ENCODE assay signal across 16 mouse cellular contexts in the genomic region with DNA sequence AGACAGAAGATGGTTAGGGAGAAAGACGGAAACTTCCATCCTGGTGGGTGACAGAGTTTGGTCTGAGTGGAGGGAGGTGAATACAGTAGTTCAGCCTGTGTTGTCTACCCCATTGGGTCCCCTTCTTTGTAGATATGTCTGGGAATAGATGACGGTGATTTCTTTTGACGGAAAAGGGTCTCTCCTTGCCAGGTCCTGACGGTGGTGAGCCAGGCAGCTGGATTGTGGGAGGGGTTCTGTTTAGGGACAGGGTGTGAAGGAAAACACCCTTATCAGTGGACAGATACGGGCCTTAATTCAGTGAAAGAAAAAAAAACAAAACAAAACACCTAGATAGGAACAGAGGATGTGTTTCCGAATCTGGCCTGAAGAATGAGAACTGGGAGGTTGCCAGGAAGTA. TPM values are rescaled to one million over a fixed set of nuclear protein-coding genes. Genes with fewer than 3 reads are reported as not detected.
DNase-seq lines count a peak whose midpoint lies in the region; ATAC-seq and TF ChIP-seq lines count a peak whose summit lies in the region.
"Had no signal": no experiment of that assay in that cellular context is flagged by ENCODE, and none has a peak within 500 bp of the region (broad histone marks: within the 10 kb centered on the region; RNA-seq: fewer than 3 reads in every experiment).

No protein-coding gene starts in this region.

- ATAC-seq in embryonic facial prominence, embryonic 13.5 days (ENCODE audit: insufficient number of reproducible peaks, insufficient read depth, low FRiP score, low TSS enrichment, low read depth), result no peak
- ATAC-seq in intestine, embryonic 14.5 days (replicated peaks; ENCODE audit: low FRiP score, low TSS enrichment, low read depth), result no peak
- no peak for ATAC-seq in intestine, postnatal 0 days
- ATAC-seq in neural tube, embryonic 12.5 days (ENCODE audit: low FRiP score, low read depth), result no peak
- ATAC-seq in megakaryocyte progenitor cell, adult 5-6 weeks (replicated peaks; ENCODE audit: poor library complexity), result no peak

- H3K9ac ChIP-seq in embryonic facial prominence, embryonic 13.5 days, result no peak overlapping the region
- no peak overlapping the region for H3K9ac ChIP-seq in intestine, embryonic 14.5 days (ENCODE audit: low read length)
- H3K9ac ChIP-seq in intestine, postnatal 0 days (ENCODE audit: low read depth, low read length), result no peak overlapping the region
- H3K9ac ChIP-seq in neural tube, embryonic 12.5 days, result no peak overlapping the region
- H3K9ac ChIP-seq: forebrain, postnatal 0 days; hindbrain, embryonic 15.5 days had no signal

- peaks cover 7% of the 10 kb centered on the region for H3K27me3 ChIP-seq in embryonic facial prominence, embryonic 13.5 days
- H3K27me3 ChIP-seq in embryonic facial prominence, embryonic 10.5 days (replicated peaks; ENCODE audit: low read depth, poor library complexity, severe bottlenecking), result peaks cover 22% of the 10 kb centered on the region
- no peaks in the 10 kb centered on the region; the same call in 1 of the 2 replicates for H3K27me3 ChIP-seq in intestine, embryonic 14.5 days (replicated peaks; ENCODE audit: control insufficient read depth, insufficient read depth, low read length)
- no peaks in the 10 kb centered on the region for H3K27me3 ChIP-seq in intestine, postnatal 0 days (replicated peaks; ENCODE audit: control insufficient read depth, insufficient read depth, low read length)
- H3K27me3 ChIP-seq in neural tube, embryonic 12.5 days (replicated peaks), result 0 out of 2 replicates have a peak, but pooled peaks cover 2% of the 10 kb centered on the region
- H3K27me3 ChIP-seq: hindbrain, embryonic 15.5 days had no signal

- H3K27ac ChIP-seq in embryonic facial prominence, embryonic 13.5 days, result 0 out of 2 replicates have a peak overlapping the region, but pooled peaks have one; percentile 16
- H3K27ac ChIP-seq in embryonic facial prominence, embryonic 10.5 days (replicated peaks), result no peak overlapping the region
- peak overlapping the region; percentile 55 for H3K27ac ChIP-seq in intestine, embryonic 14.5 days (ENCODE audit: low read depth)
- H3K27ac ChIP-seq in intestine, postnatal 0 days (ENCODE audit: low read depth, low read length), result no peak overlapping the region; the same call in 1 of the 2 replicates
- no peak overlapping the region for H3K27ac ChIP-seq in neural tube, embryonic 12.5 days
- H3K27ac ChIP-seq: hindbrain, embryonic 15.5 days had no signal

- peaks cover 11% of the 10 kb centered on the region; the same call in 1 of the 2 replicates for H3K4me1 ChIP-seq in embryonic facial prominence, embryonic 13.5 days
- 0 out of 2 replicates have a peak, but pooled peaks cover 15% of the 10 kb centered on the region for H3K4me1 ChIP-seq in embryonic facial prominence, embryonic 10.5 days
- peaks cover 6% of the 10 kb centered on the region; the same call in 1 of the 2 replicates for H3K4me1 ChIP-seq in intestine, embryonic 14.5 days (replicated peaks; ENCODE audit: control insufficient read depth, insufficient read depth, low read length)
- H3K4me1 ChIP-seq in intestine, postnatal 0 days (replicated peaks; ENCODE audit: control insufficient read depth, insufficient read depth, low read length), result no peaks in the 10 kb centered on the region
- H3K4me1 ChIP-seq in neural tube, embryonic 12.5 days, result no peaks in the 10 kb centered on the region

- no peaks in the 10 kb centered on the region for H3K36me3 ChIP-seq in embryonic facial prominence, embryonic 13.5 days
- H3K36me3 ChIP-seq in embryonic facial prominence, embryonic 10.5 days (replicated peaks), result no peaks in the 10 kb centered on the region
- no peaks in the 10 kb centered on the region for H3K36me3 ChIP-seq in intestine, embryonic 14.5 days (ENCODE audit: control insufficient read depth, insufficient read depth, low read length)
- H3K36me3 ChIP-seq in intestine, postnatal 0 days (ENCODE audit: control insufficient read depth, insufficient read depth), result no peaks in the 10 kb centered on the region
- no peaks in the 10 kb centered on the region for H3K36me3 ChIP-seq in neural tube, embryonic 12.5 days
- H3K36me3 ChIP-seq: hindbrain, embryonic 15.5 days had no signal

- peak overlapping the region; percentile 50 for H3K4me2 ChIP-seq in embryonic facial prominence, embryonic 13.5 days
- peak overlapping the region; percentile 43 for H3K4me2 ChIP-seq in intestine, embryonic 14.5 days (ENCODE audit: low read length)
- H3K4me2 ChIP-seq in intestine, postnatal 0 days (replicated peaks; ENCODE audit: low read depth), result no peak overlapping the region
- 0 out of 2 replicates have a peak overlapping the region, but pooled peaks have one; percentile 36 for H3K4me2 ChIP-seq in neural tube, embryonic 12.5 days (replicated peaks)

- TF ChIP-seq CTCF in intestine, postnatal 0 days (IDR thresholded peaks at IDR 0.05; ENCODE audit: low read depth), result no peak

- H3K9me3 ChIP-seq in embryonic facial prominence, embryonic 13.5 days, result no peaks in the 10 kb centered on the region
- H3K9me3 ChIP-seq in embryonic facial prominence, embryonic 10.5 days, result no peaks in the 10 kb centered on the region
- no peaks in the 10 kb centered on the region for H3K9me3 ChIP-seq in intestine, embryonic 14.5 days (ENCODE audit: control insufficient read depth, low read length)
- no peaks in the 10 kb centered on the region for H3K9me3 ChIP-seq in intestine, postnatal 0 days (ENCODE audit: control insufficient read depth)
- H3K9me3 ChIP-seq in neural tube, embryonic 12.5 days, result no peaks in the 10 kb centered on the region
- H3K9me3 ChIP-seq: hindbrain, embryonic 15.5 days had no signal

- DNase-seq in embryonic facial prominence, embryonic 10.5 days (ENCODE audit: low spot score), result no peak
- no peak for DNase-seq in intestine, embryonic 14.5 days (ENCODE audit: low spot score)
- DNase-seq in neural tube, embryonic 10.5 days (ENCODE audit: extremely low spot score, low spot score), result no peak
- DNase-seq in ovary, postnatal 10 days (ENCODE audit: low spot score), result no peak
- DNase-seq: layer of hippocampus, postnatal 36 days had no signal

- H3K4me3 ChIP-seq in embryonic facial prominence, embryonic 13.5 days, result no peak overlapping the region
- H3K4me3 ChIP-seq in embryonic facial prominence, embryonic 10.5 days, result no peak overlapping the region
- H3K4me3 ChIP-seq in intestine, embryonic 14.5 days (ENCODE audit: low read depth, low read length), result no peak overlapping the region
- no peak overlapping the region for H3K4me3 ChIP-seq in intestine, postnatal 0 days (ENCODE audit: low read depth, low read length)
- no peak overlapping the region for H3K4me3 ChIP-seq in neural tube, embryonic 12.5 days
- H3K4me3 ChIP-seq: hindbrain, embryonic 15.5 days had no signal

- 84% methylated on average over 6 of the region's 6 CpGs for WGBS in embryonic facial prominence, embryonic 13.5 days
- 82% methylated on average over 6 of the region's 6 CpGs for WGBS in embryonic facial prominence, embryonic 10.5 days
- WGBS in intestine, embryonic 14.5 days, result 59% methylated on average over 6 of the region's 6 CpGs
- 62% methylated on average over 6 of the region's 6 CpGs for WGBS in intestine, postnatal 0 days
- WGBS in neural tube, embryonic 12.5 days, result 87% methylated on average over 6 of the region's 6 CpGs

RNA-seq across cellular contexts. Expression of gene Mucl3, which starts 4.1 kb away (rescaled TPM):
- 0.13 TPM in 1 of 2 replicates, not detected in the other for polyA plus RNA-seq in embryonic facial prominence, embryonic 13.5 days (2015; fragmentation: Nextera tagmentation; extraction: Ambion mirVana)
- 0.20 and 0.24 TPM in 2 replicates for polyA plus RNA-seq in embryonic facial prominence, embryonic 10.5 days (2016; fragmentation: Nextera tagmentation; extraction: Ambion mirVana)
- polyA plus RNA-seq in intestine, embryonic 14.5 days (2014; fragmentation: Nextera tagmentation; extraction: Ambion mirVana), result 0.39 and 0.77 TPM in 2 replicates
- 2.8 and 16.7 TPM in 2 replicates for polyA plus RNA-seq in intestine, postnatal 0 days (2015; fragmentation: Nextera tagmentation; extraction: Ambion mirVana)
- 0.10 TPM in 1 of 2 replicates, not detected in the other for polyA plus RNA-seq in neural tube, embryonic 12.5 days (2016; fragmentation: Nextera tagmentation; extraction: Ambion mirVana)
- not detected in 2 replicates for total RNA-seq in megakaryocyte progenitor cell, adult 5-6 weeks (2015)
- total RNA-seq in megakaryocyte progenitor cell, adult 5-6 weeks (2017), result not detected in 2 replicates
- total RNA-seq: adrenal gland, adult 8-10 months; forebrain, postnatal 0 days; gastrocnemius, postnatal 14 days; layer of hippocampus, postnatal 36 days; megakaryocyte, adult 5-6 weeks; monocyte, adult 5-6 weeks had no signal
- polyA plus RNA-seq: forebrain, postnatal 0 days; limb, embryonic 11.5 days had no signal

RNA-seq across cellular contexts. Expression of gene Gm9573, which starts 12.9 kb away (rescaled TPM):
- polyA plus RNA-seq in embryonic facial prominence, embryonic 13.5 days (2015; fragmentation: Nextera tagmentation; extraction: Ambion mirVana), result not detected in 2 replicates
- polyA plus RNA-seq in embryonic facial prominence, embryonic 10.5 days (2016; fragmentation: Nextera tagmentation; extraction: Ambion mirVana), result not detected in 2 replicates
- polyA plus RNA-seq in intestine, embryonic 14.5 days (2014; fragmentation: Nextera tagmentation; extraction: Ambion mirVana), result not detected in 2 replicates
- not detected in 2 replicates for polyA plus RNA-seq in intestine, postnatal 0 days (2015; fragmentation: Nextera tagmentation; extraction: Ambion mirVana)
- not detected in 2 replicates for polyA plus RNA-seq in neural tube, embryonic 12.5 days (2016; fragmentation: Nextera tagmentation; extraction: Ambion mirVana)
- total RNA-seq in megakaryocyte progenitor cell, adult 5-6 weeks (2015), result not detected in 2 replicates
- total RNA-seq in megakaryocyte progenitor cell, adult 5-6 weeks (2017), result not detected in 2 replicates
- total RNA-seq: adrenal gland, adult 8-10 months; forebrain, postnatal 0 days; gastrocnemius, postnatal 14 days; layer of hippocampus, postnatal 36 days; megakaryocyte, adult 5-6 weeks; monocyte, adult 5-6 weeks had no signal
- polyA plus RNA-seq: forebrain, postnatal 0 days; hindbrain, embryonic 15.5 days; limb, embryonic 11.5 days had no signal

RNA-seq across cellular contexts. Expression of gene Vars2, which starts 28.0 kb away (rescaled TPM):
- polyA plus RNA-seq in embryonic facial prominence, embryonic 13.5 days (2015; fragmentation: Nextera tagmentation; extraction: Ambion mirVana), result 15.9 and 17.4 TPM in 2 replicates
- 19.9 and 22.0 TPM in 2 replicates for polyA plus RNA-seq in embryonic facial prominence, embryonic 10.5 days (2016; fragmentation: Nextera tagmentation; extraction: Ambion mirVana)
- polyA plus RNA-seq in intestine, embryonic 14.5 days (2014; fragmentation: Nextera tagmentation; extraction: Ambion mirVana), result 16.0 and 18.1 TPM in 2 replicates
- 6.0 and 6.3 TPM in 2 replicates for polyA plus RNA-seq in intestine, postnatal 0 days (2015; fragmentation: Nextera tagmentation; extraction: Ambion mirVana)
- polyA plus RNA-seq in neural tube, embryonic 12.5 days (2016; fragmentation: Nextera tagmentation; extraction: Ambion mirVana), result 14.9 and 15.2 TPM in 2 replicates
- 5.7 and 11.4 TPM in 2 replicates for total RNA-seq in megakaryocyte progenitor cell, adult 5-6 weeks (2015)
- total RNA-seq in megakaryocyte progenitor cell, adult 5-6 weeks (2017), result 12.7 and 14.9 TPM in 2 replicates

RNA-seq across cellular contexts. Expression of gene Gtf2h4, which starts 34.2 kb away (rescaled TPM):
- polyA plus RNA-seq in embryonic facial prominence, embryonic 13.5 days (2015; fragmentation: Nextera tagmentation; extraction: Ambion mirVana), result 39.2 and 48.6 TPM in 2 replicates
- polyA plus RNA-seq in embryonic facial prominence, embryonic 10.5 days (2016; fragmentation: Nextera tagmentation; extraction: Ambion mirVana), result 57.6 and 61.4 TPM in 2 replicates
- polyA plus RNA-seq in intestine, embryonic 14.5 days (2014; fragmentation: Nextera tagmentation; extraction: Ambion mirVana), result 47.2 and 49.9 TPM in 2 replicates
- 16.9 and 18.1 TPM in 2 replicates for polyA plus RNA-seq in intestine, postnatal 0 days (2015; fragmentation: Nextera tagmentation; extraction: Ambion mirVana)
- polyA plus RNA-seq in neural tube, embryonic 12.5 days (2016; fragmentation: Nextera tagmentation; extraction: Ambion mirVana), result 35.8 and 36.9 TPM in 2 replicates
- 26.2 and 31.8 TPM in 2 replicates for total RNA-seq in megakaryocyte progenitor cell, adult 5-6 weeks (2015)
- total RNA-seq in megakaryocyte progenitor cell, adult 5-6 weeks (2017), result 24.8 and 29.5 TPM in 2 replicates

RNA-seq across cellular contexts. Expression of gene Sfta2, which starts 38.0 kb away (rescaled TPM):
- polyA plus RNA-seq in embryonic facial prominence, embryonic 13.5 days (2015; fragmentation: Nextera tagmentation; extraction: Ambion mirVana), result 0.52 and 0.79 TPM in 2 replicates
- polyA plus RNA-seq in embryonic facial prominence, embryonic 10.5 days (2016; fragmentation: Nextera tagmentation; extraction: Ambion mirVana), result not detected in 2 replicates
- 3.3 and 3.6 TPM in 2 replicates for polyA plus RNA-seq in intestine, embryonic 14.5 days (2014; fragmentation: Nextera tagmentation; extraction: Ambion mirVana)
- 0.99 and 1.0 TPM in 2 replicates for polyA plus RNA-seq in intestine, postnatal 0 days (2015; fragmentation: Nextera tagmentation; extraction: Ambion mirVana)
- polyA plus RNA-seq in neural tube, embryonic 12.5 days (2016; fragmentation: Nextera tagmentation; extraction: Ambion mirVana), result not detected in 2 replicates
- total RNA-seq in megakaryocyte progenitor cell, adult 5-6 weeks (2015), result not detected in 2 replicates
- not detected in 2 replicates for total RNA-seq in megakaryocyte progenitor cell, adult 5-6 weeks (2017)
- total RNA-seq: adrenal gland, adult 8-10 months; forebrain, postnatal 0 days; gastrocnemius, postnatal 14 days; layer of hippocampus, postnatal 36 days; megakaryocyte, adult 5-6 weeks; monocyte, adult 5-6 weeks had no signal
- polyA plus RNA-seq: forebrain, postnatal 0 days; limb, embryonic 11.5 days had no signal

Comparison
In these comparisons a context has a peak if more than half of its experiments do, and no peak if none do; other contexts are left out.
1. H3K27ac ChIP-seq: peak in embryonic facial prominence, embryonic 13.5 days (single experiment) and intestine, embryonic 14.5 days (single experiment); none in embryonic facial prominence, embryonic 10.5 days (single experiment), intestine, postnatal 0 days (single experiment) and neural tube, embryonic 12.5 days (single experiment).